Mouse (Mus musculus): ENCODE measurements around the gene Crlf2. TPM values are rescaled to one million over a fixed set of nuclear protein-coding genes. Genes with fewer than 3 reads are reported as not detected.

The Crlf2 gene
- polyA plus RNA-seq (2012; rRNA removed), result 10.8 and 15.7 TPM in 2 replicates

DNA sequence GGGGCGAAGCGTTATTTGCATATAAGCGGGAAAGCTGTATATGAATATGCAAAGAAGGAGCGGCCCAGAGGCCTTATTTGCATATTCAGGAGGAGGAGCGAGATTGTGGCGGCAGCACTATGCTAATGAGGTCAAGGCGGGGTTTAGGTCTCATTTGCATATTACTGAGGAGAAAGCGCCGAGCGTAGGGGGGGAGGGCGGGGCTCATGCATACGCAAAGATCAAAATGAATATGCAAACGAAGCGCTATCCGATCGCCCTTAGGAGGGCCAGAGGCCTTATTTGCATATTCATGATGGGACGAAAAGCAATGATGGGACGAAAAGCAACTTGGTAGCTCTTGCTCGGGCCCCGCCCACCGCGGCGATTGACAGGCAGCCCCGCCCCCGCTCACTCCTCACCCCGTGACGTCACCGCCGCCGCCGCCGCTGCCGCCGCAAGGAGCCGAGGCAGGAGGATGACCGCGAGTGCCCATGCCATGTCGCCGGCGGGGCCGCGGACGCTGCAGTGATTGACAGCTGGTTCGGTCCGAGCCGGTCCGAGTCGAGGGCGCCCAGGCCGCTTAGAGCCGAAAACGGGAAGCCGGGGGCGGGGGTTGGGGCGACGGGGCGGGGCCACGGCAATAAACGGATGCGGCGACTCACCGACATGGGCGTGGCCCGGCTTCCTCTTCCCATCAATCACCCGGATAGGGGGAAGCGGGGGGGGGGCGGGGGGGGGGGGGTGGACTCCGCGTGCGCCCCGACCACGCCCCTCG is at the start of gene Crlf2:
TSS of gene Crlf2 (minus strand) at position 590 of the 757 bp plus-strand sequence.

Other genes starting within 250 kb of the Crlf2 start
- gene Vmn2r16, start 228.8 kb downstream of the Crlf2 start, polyA plus RNA-seq (2012; rRNA removed), result not detected in 2 replicates
- gene Vmn2r17, start 139.3 kb downstream of the Crlf2 start, polyA plus RNA-seq (2012; rRNA removed), result not detected in 2 replicates
- gene 5430403G16Rik, start 132.0 kb upstream of the Crlf2 start, polyA plus RNA-seq (2012; rRNA removed), result 0.02 TPM in 1 of 2 replicates, not detected in the other
- 0.15 and 0.28 TPM in 2 replicates for gene 4930522L14Rik, start 192.9 kb upstream of the Crlf2 start, polyA plus RNA-seq (2012; rRNA removed)